In the genomic region with DNA sequence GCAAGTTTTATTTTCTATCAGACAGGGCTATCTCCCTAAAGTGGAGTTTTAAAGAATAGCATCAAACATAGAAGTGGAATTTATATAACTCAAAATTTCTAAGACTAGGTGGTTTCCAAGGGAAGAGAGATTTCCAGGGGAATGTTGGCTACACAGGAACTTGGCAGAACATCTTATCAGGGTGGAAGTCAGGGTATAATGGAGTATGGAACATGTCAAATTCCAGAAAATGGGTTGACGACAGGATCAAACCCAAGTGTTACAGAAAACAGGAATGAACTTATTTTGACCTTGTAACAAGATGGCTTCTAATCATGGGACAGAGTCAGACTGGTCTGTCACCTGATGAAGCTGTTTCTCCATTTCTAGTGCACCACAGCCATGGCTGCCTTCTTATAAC, we compare ENCODE assay signal across 25 mouse cellular contexts. TPM values are rescaled to one million over a fixed set of nuclear protein-coding genes. Genes with fewer than 3 reads are reported as not detected.
DNase-seq lines count a peak whose midpoint lies in the region; ATAC-seq and TF ChIP-seq lines count a peak whose summit lies in the region.
"Had no signal": no experiment of that assay in that cellular context is flagged by ENCODE, and none has a peak within 500 bp of the region (broad histone marks: within the 10 kb centered on the region; RNA-seq: fewer than 3 reads in every experiment).

No protein-coding gene starts in this region.

- no peak for TF ChIP-seq CTCF in heart, postnatal 0 days (IDR thresholded peaks at IDR 0.05; ENCODE audit: low read depth)
- no peak for TF ChIP-seq CTCF in liver, postnatal 0 days (IDR thresholded peaks at IDR 0.05; ENCODE audit: low read depth)

- intact Hi-C loops in heart, postnatal 14 days (cut with DNase I) = no loop called here
- intact Hi-C loops in heart, postnatal 36 days (cut with DNase I) = loop anchor here (5.0 to 10.0 kb wide), 2 partner anchors 378 to 490 kb away; a partner anchor contains a TSS

- peak; percentile 90 for DNase-seq in heart, adult 11 months
- DNase-seq in heart, postnatal 14 days = no peak
- no peak for DNase-seq in heart, postnatal 36 days
- DNase-seq in heart, postnatal 0 days (ENCODE audit: low spot score) = peak; percentile 36
- DNase-seq in heart, postnatal 4 days = no peak
- no peak for DNase-seq in liver, postnatal 0 days
- DNase-seq in liver, embryonic 11.5 days (ENCODE audit: low spot score) = no peak
- DNase-seq: adrenal gland, adult 2 months; adrenal gland, postnatal 10 days; adrenal gland, postnatal 25 days; cerebellum, adult 11-12 months; cerebellum, adult 2 months; cerebellum, adult 9-11 months; cerebellum, postnatal 14 days; cerebellum, postnatal 36 days; embryo, embryonic 11 days had no signal

- 63% methylated on average over 1 of the region's 1 CpGs for WGBS in heart, embryonic 12.5 days
- WGBS in heart, postnatal 0 days = 24% methylated on average over 1 of the region's 1 CpGs
- 79% methylated on average over 1 of the region's 1 CpGs for WGBS in liver, postnatal 0 days (ENCODE audit: insufficient replicate concordance)
- 83% methylated on average over 1 of the region's 1 CpGs for WGBS in liver, embryonic 11.5 days

- H3K4me2 ChIP-seq in heart, embryonic 12.5 days = no peak overlapping the region
- H3K4me2 ChIP-seq in heart, postnatal 0 days (ENCODE audit: low read depth, low read length) = no peak overlapping the region
- no peak overlapping the region for H3K4me2 ChIP-seq in liver, postnatal 0 days (ENCODE audit: low read depth, low read length)
- H3K4me2 ChIP-seq in liver, embryonic 11.5 days = no peak overlapping the region

- H3K27me3 ChIP-seq in heart, embryonic 12.5 days (replicated peaks) = no peaks in the 10 kb centered on the region
- no peaks in the 10 kb centered on the region for H3K27me3 ChIP-seq in heart, postnatal 0 days (ENCODE audit: control insufficient read depth, insufficient read depth, low read length)
- H3K27me3 ChIP-seq in liver, postnatal 0 days (ENCODE audit: insufficient read depth, low read length) = no peaks in the 10 kb centered on the region
- no peaks in the 10 kb centered on the region for H3K27me3 ChIP-seq in liver, embryonic 11.5 days (replicated peaks; ENCODE audit: control insufficient read depth, insufficient read depth, low read length)

- no peak for ATAC-seq in heart, embryonic 12.5 days (ENCODE audit: insufficient number of reproducible peaks, low FRiP score)
- no peak for ATAC-seq in heart, postnatal 0 days (ENCODE audit: insufficient read depth, low read depth)
- ATAC-seq in liver, postnatal 0 days = no peak
- no peak for ATAC-seq in liver, embryonic 11.5 days (replicated peaks; ENCODE audit: low FRiP score)

- H3K9me3 ChIP-seq in heart, embryonic 12.5 days (replicated peaks) = no peaks in the 10 kb centered on the region
- H3K9me3 ChIP-seq in heart, postnatal 0 days (replicated peaks; ENCODE audit: control insufficient read depth, low read length) = no peaks in the 10 kb centered on the region
- no peaks in the 10 kb centered on the region for H3K9me3 ChIP-seq in liver, postnatal 0 days (ENCODE audit: low read length)
- no peaks in the 10 kb centered on the region for H3K9me3 ChIP-seq in liver, embryonic 11.5 days (ENCODE audit: control insufficient read depth, low read length)
- H3K9me3 ChIP-seq: embryonic facial prominence, embryonic 13.5 days; embryonic facial prominence, embryonic 15.5 days; forebrain, embryonic 10.5 days; forebrain, embryonic 12.5 days had no signal

- TF ChIP-seq EP300 in heart, postnatal 0 days (IDR thresholded peaks at IDR 0.05; ENCODE audit: low read depth) = no peak
- TF ChIP-seq EP300 in liver, postnatal 0 days (IDR thresholded peaks at IDR 0.05; ENCODE audit: low read depth) = peak; percentile 58

- H3K4me1 ChIP-seq in heart, embryonic 12.5 days (replicated peaks) = peaks cover 39% of the 10 kb centered on the region
- peaks cover 7% of the 10 kb centered on the region; the same call in 1 of the 2 replicates for H3K4me1 ChIP-seq in heart, postnatal 0 days (ENCODE audit: control insufficient read depth, insufficient read depth)
- H3K4me1 ChIP-seq in liver, postnatal 0 days (ENCODE audit: insufficient read depth) = peaks cover 30% of the 10 kb centered on the region
- H3K4me1 ChIP-seq in liver, embryonic 11.5 days (replicated peaks; ENCODE audit: control insufficient read depth, insufficient read depth, low read length) = peaks cover 31% of the 10 kb centered on the region

- peaks cover 28% of the 10 kb centered on the region for H3K36me3 ChIP-seq in heart, embryonic 12.5 days
- peaks cover 23% of the 10 kb centered on the region for H3K36me3 ChIP-seq in heart, postnatal 0 days (replicated peaks; ENCODE audit: control insufficient read depth, insufficient read depth, low read length)
- peaks cover 26% of the 10 kb centered on the region for H3K36me3 ChIP-seq in liver, postnatal 0 days (replicated peaks; ENCODE audit: insufficient read depth, low read length)
- peaks cover 30% of the 10 kb centered on the region for H3K36me3 ChIP-seq in liver, embryonic 11.5 days (ENCODE audit: control insufficient read depth, insufficient read depth, low read length)

- peak overlapping the region; percentile 8; the same call in 1 of the 2 replicates for H3K27ac ChIP-seq in heart, embryonic 12.5 days (ENCODE audit: poor library complexity, severe bottlenecking)
- H3K27ac ChIP-seq in heart, postnatal 0 days (ENCODE audit: low read depth) = 0 out of 2 replicates have a peak overlapping the region, but pooled peaks have one; percentile 57
- no peak overlapping the region for H3K27ac ChIP-seq in liver, postnatal 0 days (ENCODE audit: low read depth)
- no peak overlapping the region for H3K27ac ChIP-seq in liver, embryonic 11.5 days (ENCODE audit: low read depth, low read length)
- H3K27ac ChIP-seq: embryonic facial prominence, embryonic 13.5 days; embryonic facial prominence, embryonic 15.5 days; forebrain, embryonic 12.5 days had no signal

- no peak overlapping the region for H3K4me3 ChIP-seq in heart, embryonic 12.5 days
- no peak overlapping the region for H3K4me3 ChIP-seq in heart, postnatal 0 days (ENCODE audit: low read depth, low read length)
- H3K4me3 ChIP-seq in liver, postnatal 0 days (ENCODE audit: low read depth, low read length) = no peak overlapping the region
- no peak overlapping the region for H3K4me3 ChIP-seq in liver, embryonic 11.5 days (ENCODE audit: low read depth, low read length)
- H3K4me3 ChIP-seq: forebrain, embryonic 12.5 days had no signal

- H3K9ac ChIP-seq in heart, embryonic 12.5 days = no peak overlapping the region
- H3K9ac ChIP-seq in heart, postnatal 0 days (replicated peaks; ENCODE audit: low read depth, low read length) = no peak overlapping the region
- no peak overlapping the region for H3K9ac ChIP-seq in liver, postnatal 0 days (replicated peaks)
- H3K9ac ChIP-seq in liver, embryonic 11.5 days (ENCODE audit: low read depth, low read length) = no peak overlapping the region
- H3K9ac ChIP-seq: embryonic facial prominence, embryonic 13.5 days; embryonic facial prominence, embryonic 15.5 days; forebrain, embryonic 12.5 days had no signal

RNA-seq across cellular contexts. Expression of a gene that starts 1.1 kb away (rescaled TPM):
- 100 to 1,000 TPM; 289 to 327 TPM for total RNA-seq in heart, postnatal 14 days (2021)
- 459 and 490 TPM in 2 replicates for polyA plus RNA-seq in heart, embryonic 12.5 days (2016; fragmentation: Nextera tagmentation; extraction: Ambion mirVana)
- total RNA-seq in heart, postnatal 36 days (2021) = 100 to 1,000 TPM; 324 to 333 TPM
- 804 and 987 TPM in 2 replicates for total RNA-seq in heart, postnatal 0 days (2014; rRNA removed; ENCODE audit: low replicate concordance)
- polyA plus RNA-seq in heart, postnatal 0 days (2015; fragmentation: Nextera tagmentation; extraction: Ambion mirVana) = 439 and 463 TPM in 2 replicates
- 100 to 1,000 TPM; 440 to 487 TPM for total RNA-seq in heart, postnatal 4 days (2021)
- polyA plus RNA-seq in liver, postnatal 0 days (2015; fragmentation: Nextera tagmentation; extraction: Ambion mirVana) = 472 TPM in 2 replicates
- 934 and 944 TPM in 2 replicates for polyA plus RNA-seq in liver, embryonic 11.5 days (2014; fragmentation: Nextera tagmentation; extraction: Ambion mirVana)

RNA-seq across cellular contexts. Expression of a gene that starts 18.9 kb away (rescaled TPM):
- total RNA-seq in heart, postnatal 14 days (2021) = under 1 TPM; 0.15 to 0.29 TPM
- 0.85 and 1.3 TPM in 2 replicates for polyA plus RNA-seq in heart, embryonic 12.5 days (2016; fragmentation: Nextera tagmentation; extraction: Ambion mirVana)
- not detected for total RNA-seq in heart, postnatal 36 days (2021)
- 0.73 and 1.6 TPM in 2 replicates for total RNA-seq in heart, postnatal 0 days (2014; rRNA removed; ENCODE audit: low replicate concordance)
- polyA plus RNA-seq in heart, postnatal 0 days (2015; fragmentation: Nextera tagmentation; extraction: Ambion mirVana) = 0.59 and 0.75 TPM in 2 replicates
- 1 to 10 TPM; 1.3 to 1.4 TPM for total RNA-seq in heart, postnatal 4 days (2021)
- 0.35 and 0.37 TPM in 2 replicates for polyA plus RNA-seq in liver, postnatal 0 days (2015; fragmentation: Nextera tagmentation; extraction: Ambion mirVana)
- polyA plus RNA-seq in liver, embryonic 11.5 days (2014; fragmentation: Nextera tagmentation; extraction: Ambion mirVana) = 0.23 and 0.32 TPM in 2 replicates
- total RNA-seq: common myeloid progenitor, adult 5-6 weeks; MEL had no signal
- polyA plus RNA-seq: C2C12; erythroblast, embryonic 14.5 days had no signal

RNA-seq across cellular contexts. Expression of a gene that starts 50.6 kb away (rescaled TPM):
- 10 to 100 TPM; 23.3 to 24.3 TPM for total RNA-seq in heart, postnatal 14 days (2021)
- 13.4 and 14.5 TPM in 2 replicates for polyA plus RNA-seq in heart, embryonic 12.5 days (2016; fragmentation: Nextera tagmentation; extraction: Ambion mirVana)
- total RNA-seq in heart, postnatal 36 days (2021) = 10 to 100 TPM; 22.3 to 25.3 TPM
- 23.8 and 36.8 TPM in 2 replicates for total RNA-seq in heart, postnatal 0 days (2014; rRNA removed; ENCODE audit: low replicate concordance)
- 3.3 and 3.5 TPM in 2 replicates for polyA plus RNA-seq in heart, postnatal 0 days (2015; fragmentation: Nextera tagmentation; extraction: Ambion mirVana)
- 10 to 100 TPM; 31.0 to 32.5 TPM for total RNA-seq in heart, postnatal 4 days (2021)
- 20.1 and 21.8 TPM in 2 replicates for polyA plus RNA-seq in liver, postnatal 0 days (2015; fragmentation: Nextera tagmentation; extraction: Ambion mirVana)
- polyA plus RNA-seq in liver, embryonic 11.5 days (2014; fragmentation: Nextera tagmentation; extraction: Ambion mirVana) = 27.9 and 28.9 TPM in 2 replicates

Comparison
In these comparisons a context has a peak if more than half of its experiments do, and no peak if none do; other contexts are left out.
1. DNase-seq: peak in heart, adult 11 months (single experiment) and heart, postnatal 0 days (single experiment); none in heart, postnatal 14 days (0 of 2), heart, postnatal 36 days (0 of 2), heart, postnatal 4 days (single experiment), liver, postnatal 0 days (single experiment) and liver, embryonic 11.5 days (single experiment).
2. H3K27ac ChIP-seq: peak in heart, embryonic 12.5 days (single experiment) and heart, postnatal 0 days (single experiment); none in liver, postnatal 0 days (single experiment) and liver, embryonic 11.5 days (single experiment).